In the genomic region with DNA sequence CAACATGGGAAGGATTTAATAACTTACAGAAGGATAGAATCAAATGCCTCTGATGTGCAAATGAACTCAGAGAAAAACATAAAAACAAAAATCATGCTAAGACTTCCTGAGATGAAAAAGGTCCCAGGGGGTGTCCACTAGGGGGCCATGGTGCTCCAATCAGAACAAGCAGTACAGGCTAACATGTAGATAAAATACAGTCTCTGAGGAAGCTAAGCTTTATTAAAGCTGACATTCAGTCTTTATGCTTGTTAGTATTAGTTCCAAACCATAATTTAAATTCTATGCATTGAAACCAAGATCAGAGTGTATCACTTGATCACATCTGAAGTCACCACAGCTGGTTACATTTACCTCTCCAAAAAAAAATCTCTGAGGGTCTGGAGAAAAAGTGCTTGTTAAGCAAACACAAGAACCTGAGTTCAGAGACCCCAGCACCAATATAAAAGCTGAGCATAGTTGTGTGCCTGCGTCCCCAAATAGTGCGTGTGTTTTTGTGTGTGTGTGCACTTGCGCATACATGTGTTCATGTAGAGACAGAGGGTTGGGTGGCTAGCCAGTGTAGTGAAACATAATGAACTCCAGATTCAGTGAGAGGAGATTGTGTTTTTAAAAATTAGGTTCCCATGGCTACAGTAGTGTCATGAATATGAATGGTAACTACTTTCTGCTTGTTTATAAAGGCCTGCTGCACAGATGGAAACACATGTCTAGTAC, we compare ENCODE assay signal across 8 mouse cellular contexts. TPM values are rescaled to one million over a fixed set of nuclear protein-coding genes. Genes with fewer than 3 reads are reported as not detected.
DNase-seq lines count a peak whose midpoint lies in the region; ATAC-seq and TF ChIP-seq lines count a peak whose summit lies in the region.

No protein-coding gene starts in this region.

- no peak overlapping the region for H3K4me2 ChIP-seq in intestine, embryonic 14.5 days (ENCODE audit: low read length)
- H3K4me2 ChIP-seq in intestine, embryonic 16.5 days (ENCODE audit: low read depth, low read length), result no peak overlapping the region
- no peak overlapping the region for H3K4me2 ChIP-seq in embryonic facial prominence, embryonic 14.5 days (ENCODE audit: low read depth, low read length)

- H3K27me3 ChIP-seq in intestine, embryonic 14.5 days (replicated peaks; ENCODE audit: control insufficient read depth, insufficient read depth, low read length), result no peaks in the 10 kb centered on the region
- no peaks in the 10 kb centered on the region for H3K27me3 ChIP-seq in intestine, embryonic 16.5 days (replicated peaks; ENCODE audit: control insufficient read depth, insufficient read depth, low read length)
- no peaks in the 10 kb centered on the region for H3K27me3 ChIP-seq in thymus, adult 2 months (ENCODE audit: control insufficient read depth, insufficient read depth, low read length)
- no peaks in the 10 kb centered on the region for H3K27me3 ChIP-seq in embryonic facial prominence, embryonic 14.5 days (replicated peaks; ENCODE audit: control insufficient read depth, insufficient read depth, low read length)

- peaks cover 5% of the 10 kb centered on the region; the same call in 1 of the 2 replicates for H3K4me1 ChIP-seq in intestine, embryonic 14.5 days (replicated peaks; ENCODE audit: control insufficient read depth, insufficient read depth, low read length)
- H3K4me1 ChIP-seq in intestine, embryonic 16.5 days (ENCODE audit: control insufficient read depth, insufficient read depth, low read length), result 0 out of 2 replicates have a peak, but pooled peaks cover 3% of the 10 kb centered on the region
- peaks cover 16% of the 10 kb centered on the region for H3K4me1 ChIP-seq in thymus, adult 2 months (replicated peaks; ENCODE audit: control insufficient read depth, insufficient read depth, low read length)
- H3K4me1 ChIP-seq in embryonic facial prominence, embryonic 14.5 days (ENCODE audit: control insufficient read depth, insufficient read depth, low read length), result peaks cover 11% of the 10 kb centered on the region

- DNase-seq in intestine, embryonic 14.5 days (ENCODE audit: low spot score), result no peak
- peak; percentile 40 for DNase-seq in thymus, adult 2 months
- DNase-seq in thymus, adult 18-20 months, result no peak
- DNase-seq in embryonic facial prominence, embryonic 14.5 days (ENCODE audit: low spot score), result peak; percentile 84
- no peak for DNase-seq in frontal cortex, postnatal 25 days (ENCODE audit: low spot score in 2 of 2)
- no peak for DNase-seq in ovary, postnatal 14 days (ENCODE audit: low spot score)

- TF ChIP-seq POLR2A in thymus, adult 2 months (IDR thresholded peaks at IDR 0.05; ENCODE audit: control insufficient read depth, extremely low read depth, insufficient read depth, low read length, poor library complexity), result no peak

- WGBS in intestine, embryonic 14.5 days, result 86% methylated on average over 3 of the region's 3 CpGs
- WGBS in intestine, embryonic 16.5 days, result 87% methylated on average over 3 of the region's 3 CpGs
- 98% methylated on average over 3 of the region's 3 CpGs for WGBS in thymus, adult 2 months
- WGBS in embryonic facial prominence, embryonic 14.5 days, result 56% methylated on average over 3 of the region's 3 CpGs

- H3K9me3 ChIP-seq in intestine, embryonic 14.5 days (ENCODE audit: control insufficient read depth, low read length), result no peaks in the 10 kb centered on the region
- no peaks in the 10 kb centered on the region for H3K9me3 ChIP-seq in intestine, embryonic 16.5 days (ENCODE audit: control insufficient read depth, low read length)
- no peaks in the 10 kb centered on the region for H3K9me3 ChIP-seq in embryonic facial prominence, embryonic 14.5 days (ENCODE audit: control insufficient read depth, low read length)

- H3K27ac ChIP-seq in intestine, embryonic 14.5 days (ENCODE audit: low read depth), result peak overlapping the region; percentile 51; the same call in 1 of the 2 replicates
- H3K27ac ChIP-seq in intestine, embryonic 16.5 days (ENCODE audit: low read length), result no peak overlapping the region
- no peak overlapping the region for H3K27ac ChIP-seq in thymus, adult 2 months (ENCODE audit: control insufficient read depth, insufficient read depth, low read length)
- H3K27ac ChIP-seq in embryonic facial prominence, embryonic 14.5 days (replicated peaks; ENCODE audit: low read depth, low read length), result peak overlapping the region; percentile 79

- TF ChIP-seq CTCF in thymus, adult 2 months (IDR thresholded peaks at IDR 0.05; ENCODE audit: borderline replicate concordance, control insufficient read depth, extremely low read depth, insufficient read depth, low read length, poor library complexity), result no peak

- no peak overlapping the region for H3K9ac ChIP-seq in intestine, embryonic 14.5 days (ENCODE audit: low read length)
- H3K9ac ChIP-seq in intestine, embryonic 16.5 days (ENCODE audit: low read depth, low read length), result no peak overlapping the region
- no peak overlapping the region for H3K9ac ChIP-seq in embryonic facial prominence, embryonic 14.5 days (ENCODE audit: low read depth, low read length)

- no peak overlapping the region for H3K4me3 ChIP-seq in intestine, embryonic 14.5 days (ENCODE audit: low read depth, low read length)
- H3K4me3 ChIP-seq in intestine, embryonic 16.5 days (ENCODE audit: low read length), result no peak overlapping the region
- H3K4me3 ChIP-seq in thymus, adult 2 months (ENCODE audit: control insufficient read depth, insufficient read depth, low read length), result no peak overlapping the region
- no peak overlapping the region for H3K4me3 ChIP-seq in embryonic facial prominence, embryonic 14.5 days (ENCODE audit: low read depth, low read length)

- ATAC-seq in intestine, embryonic 14.5 days (replicated peaks; ENCODE audit: low FRiP score, low TSS enrichment, low read depth), result no peak
- no peak for ATAC-seq in intestine, embryonic 16.5 days
- ATAC-seq in embryonic facial prominence, embryonic 14.5 days (ENCODE audit: low read depth), result peak; percentile 88
- no peak for ATAC-seq in megakaryocyte-erythroid progenitor cell, adult 5-6 weeks (replicated peaks; ENCODE audit: low FRiP score, low TSS enrichment, poor library complexity, severe bottlenecking)

- H3K36me3 ChIP-seq in intestine, embryonic 14.5 days (ENCODE audit: control insufficient read depth, insufficient read depth, low read length), result 0 out of 2 replicates have a peak, but pooled peaks cover 6% of the 10 kb centered on the region
- H3K36me3 ChIP-seq in intestine, embryonic 16.5 days (ENCODE audit: control insufficient read depth, insufficient read depth, low read length), result no peaks in the 10 kb centered on the region
- no peaks in the 10 kb centered on the region for H3K36me3 ChIP-seq in thymus, adult 2 months (ENCODE audit: control insufficient read depth, insufficient read depth, low read length)
- no peaks in the 10 kb centered on the region for H3K36me3 ChIP-seq in embryonic facial prominence, embryonic 14.5 days (ENCODE audit: control insufficient read depth, insufficient read depth, low read length)

RNA-seq across cellular contexts. Expression of gene Kcnip2, which starts 31.3 kb away (rescaled TPM):
- polyA plus RNA-seq in intestine, embryonic 14.5 days (2014; fragmentation: Nextera tagmentation; extraction: Ambion mirVana), result 1.3 and 1.6 TPM in 2 replicates
- 1.8 and 2.0 TPM in 2 replicates for polyA plus RNA-seq in intestine, embryonic 16.5 days (2015; fragmentation: Nextera tagmentation; extraction: Ambion mirVana)
- polyA plus RNA-seq in thymus, adult 2 months (2012; rRNA removed), result 4.6 and 13.5 TPM in 2 replicates
- polyA plus RNA-seq in embryonic facial prominence, embryonic 14.5 days (2014; fragmentation: Nextera tagmentation; extraction: Ambion mirVana), result 1.4 and 1.5 TPM in 2 replicates
- 0.52 TPM in 1 of 2 replicates, not detected in the other for total RNA-seq in megakaryocyte-erythroid progenitor cell, adult 5-6 weeks (2014; fragmentation: Nextera tagmentation)
- total RNA-seq in megakaryocyte-erythroid progenitor cell, adult 5-6 weeks (2017), result 0.34 and 3.6 TPM in 2 replicates

Comparison
In these comparisons a context has a peak if more than half of its experiments do, and no peak if none do; other contexts are left out.
1. DNase-seq: peak in thymus, adult 2 months (single experiment) and embryonic facial prominence, embryonic 14.5 days (single experiment); none in intestine, embryonic 14.5 days (single experiment), thymus, adult 18-20 months (0 of 2), frontal cortex, postnatal 25 days (0 of 2) and ovary, postnatal 14 days (single experiment).
2. H3K27ac ChIP-seq: peak in intestine, embryonic 14.5 days (single experiment) and embryonic facial prominence, embryonic 14.5 days (single experiment); none in intestine, embryonic 16.5 days (single experiment) and thymus, adult 2 months (single experiment).